In genomic region chr10:4160242-4160785, GRCm38 (mm10) we compare ENCODE assay signal across 12 mouse cellular contexts.
DNase-seq lines count a peak whose midpoint lies in the region; ATAC-seq lines count a peak whose summit lies in the region.
"Had no signal": no experiment of that assay in that cellular context is flagged by ENCODE, and none has a peak within 500 bp of the region (broad histone marks: within the 10 kb centered on the region; RNA-seq: fewer than 3 reads in every experiment).

No protein-coding gene starts in this region.

- H3K4me1 ChIP-seq in hindbrain, embryonic 15.5 days (replicated peaks), result peaks cover 3% of the 10 kb centered on the region; the same call in 1 of the 2 replicates
- no peaks in the 10 kb centered on the region for H3K4me1 ChIP-seq in hindbrain, embryonic 14.5 days (replicated peaks; ENCODE audit: control insufficient read depth, insufficient read depth, low read length)
- peaks cover 29% of the 10 kb centered on the region for H3K4me1 ChIP-seq in lung, embryonic 16.5 days (replicated peaks; ENCODE audit: control insufficient read depth, insufficient read depth, low read length)
- peaks cover 21% of the 10 kb centered on the region for H3K4me1 ChIP-seq in stomach, embryonic 15.5 days
- peaks cover 3% of the 10 kb centered on the region; the same call in 1 of the 2 replicates for H3K4me1 ChIP-seq in liver, embryonic 11.5 days (replicated peaks; ENCODE audit: control insufficient read depth, insufficient read depth, low read length)

- WGBS in hindbrain, embryonic 15.5 days, result 74% methylated on average over 13 of the region's 13 CpGs
- WGBS in hindbrain, embryonic 14.5 days, result 78% methylated on average over 13 of the region's 13 CpGs
- WGBS in lung, embryonic 16.5 days, result 51% methylated on average over 13 of the region's 13 CpGs
- WGBS in stomach, embryonic 15.5 days, result 49% methylated on average over 13 of the region's 13 CpGs
- 75% methylated on average over 13 of the region's 13 CpGs for WGBS in liver, embryonic 11.5 days

- H3K9me3 ChIP-seq in hindbrain, embryonic 15.5 days, result no peaks in the 10 kb centered on the region
- H3K9me3 ChIP-seq in hindbrain, embryonic 14.5 days (ENCODE audit: control insufficient read depth, low read length), result no peaks in the 10 kb centered on the region
- no peaks in the 10 kb centered on the region; the same call in 1 of the 2 replicates for H3K9me3 ChIP-seq in lung, embryonic 16.5 days (ENCODE audit: control insufficient read depth, low read length)
- H3K9me3 ChIP-seq in stomach, embryonic 15.5 days, result no peaks in the 10 kb centered on the region
- H3K9me3 ChIP-seq in liver, embryonic 11.5 days (ENCODE audit: control insufficient read depth, low read length), result no peaks in the 10 kb centered on the region
- H3K9me3 ChIP-seq: liver, embryonic 12.5 days had no signal

- H3K27me3 ChIP-seq in hindbrain, embryonic 15.5 days, result no peaks in the 10 kb centered on the region
- no peaks in the 10 kb centered on the region for H3K27me3 ChIP-seq in hindbrain, embryonic 14.5 days (ENCODE audit: control insufficient read depth, insufficient read depth, low read length)
- H3K27me3 ChIP-seq in lung, embryonic 16.5 days (ENCODE audit: control insufficient read depth, insufficient read depth, low read depth, low read length), result no peaks in the 10 kb centered on the region
- no peaks in the 10 kb centered on the region for H3K27me3 ChIP-seq in stomach, embryonic 15.5 days (replicated peaks)
- no peaks in the 10 kb centered on the region for H3K27me3 ChIP-seq in liver, embryonic 11.5 days (replicated peaks; ENCODE audit: control insufficient read depth, insufficient read depth, low read length)
- H3K27me3 ChIP-seq: liver, embryonic 12.5 days had no signal

- no peak overlapping the region for H3K27ac ChIP-seq in hindbrain, embryonic 15.5 days (replicated peaks)
- H3K27ac ChIP-seq in hindbrain, embryonic 14.5 days, result no peak overlapping the region
- peak overlapping the region; percentile 62 for H3K27ac ChIP-seq in lung, embryonic 16.5 days (ENCODE audit: low read length)
- H3K27ac ChIP-seq in stomach, embryonic 15.5 days, result peak overlapping the region; percentile 73
- H3K27ac ChIP-seq in liver, embryonic 11.5 days (ENCODE audit: low read depth, low read length), result no peak overlapping the region
- H3K27ac ChIP-seq: liver, embryonic 12.5 days had no signal

- peak; percentile 54; the same call in 1 of the 2 replicates for ATAC-seq in hindbrain, embryonic 15.5 days (ENCODE audit: low FRiP score, low read depth)
- no peak for ATAC-seq in hindbrain, embryonic 14.5 days (ENCODE audit: low FRiP score)
- ATAC-seq in lung, embryonic 16.5 days (ENCODE audit: low read depth), result peak; percentile 77
- no peak for ATAC-seq in stomach, embryonic 15.5 days (ENCODE audit: insufficient read depth, low FRiP score, low read depth)
- no peak for ATAC-seq in liver, embryonic 11.5 days (replicated peaks; ENCODE audit: low FRiP score)
- ATAC-seq: liver, embryonic 12.5 days had no signal

- no peaks in the 10 kb centered on the region for H3K36me3 ChIP-seq in hindbrain, embryonic 15.5 days
- H3K36me3 ChIP-seq in hindbrain, embryonic 14.5 days (replicated peaks; ENCODE audit: control insufficient read depth, insufficient read depth), result no peaks in the 10 kb centered on the region
- H3K36me3 ChIP-seq in lung, embryonic 16.5 days (ENCODE audit: control insufficient read depth, insufficient read depth, low read length), result no peaks in the 10 kb centered on the region
- no peaks in the 10 kb centered on the region for H3K36me3 ChIP-seq in stomach, embryonic 15.5 days
- no peaks in the 10 kb centered on the region; the same call in 1 of the 2 replicates for H3K36me3 ChIP-seq in liver, embryonic 11.5 days (ENCODE audit: control insufficient read depth, insufficient read depth, low read length)

- no peak overlapping the region for H3K4me2 ChIP-seq in hindbrain, embryonic 15.5 days
- no peak overlapping the region for H3K4me2 ChIP-seq in hindbrain, embryonic 14.5 days (replicated peaks)
- H3K4me2 ChIP-seq in lung, embryonic 16.5 days (ENCODE audit: low read depth, low read length), result no peak overlapping the region
- no peak overlapping the region for H3K4me2 ChIP-seq in stomach, embryonic 15.5 days
- H3K4me2 ChIP-seq in liver, embryonic 11.5 days, result no peak overlapping the region
- H3K4me2 ChIP-seq: liver, embryonic 12.5 days had no signal

- H3K9ac ChIP-seq in hindbrain, embryonic 15.5 days, result no peak overlapping the region
- no peak overlapping the region for H3K9ac ChIP-seq in hindbrain, embryonic 14.5 days
- H3K9ac ChIP-seq in lung, embryonic 16.5 days (ENCODE audit: low read length), result no peak overlapping the region
- H3K9ac ChIP-seq in stomach, embryonic 15.5 days, result no peak overlapping the region
- no peak overlapping the region for H3K9ac ChIP-seq in liver, embryonic 11.5 days (ENCODE audit: low read depth, low read length)
- H3K9ac ChIP-seq: liver, embryonic 12.5 days had no signal

- DNase-seq in embryo, embryonic 10 days (ENCODE audit: low spot score), result peak; percentile 18
- DNase-seq in embryo, embryonic 9.5 days (ENCODE audit: extremely low spot score), result no peak
- DNase-seq in hindbrain, embryonic 14.5 days (ENCODE audit: low spot score), result no peak
- no peak for DNase-seq in lung, adult 18-20 months
- no peak for DNase-seq in liver, embryonic 11.5 days (ENCODE audit: low spot score)
- DNase-seq: cerebellum, adult 11-12 months; kidney, postnatal 10 days; spleen, adult 18-20 months had no signal

- H3K4me3 ChIP-seq in hindbrain, embryonic 15.5 days, result no peak overlapping the region
- no peak overlapping the region for H3K4me3 ChIP-seq in hindbrain, embryonic 14.5 days (replicated peaks; ENCODE audit: low read length)
- no peak overlapping the region for H3K4me3 ChIP-seq in lung, embryonic 16.5 days (ENCODE audit: low read length)
- H3K4me3 ChIP-seq in stomach, embryonic 15.5 days (replicated peaks), result no peak overlapping the region
- H3K4me3 ChIP-seq in liver, embryonic 11.5 days (ENCODE audit: low read depth, low read length), result no peak overlapping the region
- H3K4me3 ChIP-seq: liver, embryonic 12.5 days had no signal

Comparison
In these comparisons a context has a peak if more than half of its experiments do, and no peak if none do; other contexts are left out.
1. ATAC-seq: peak in hindbrain, embryonic 15.5 days (single experiment) and lung, embryonic 16.5 days (single experiment); none in hindbrain, embryonic 14.5 days (single experiment), stomach, embryonic 15.5 days (single experiment) and liver, embryonic 11.5 days (single experiment).
2. H3K27ac ChIP-seq: peak in lung, embryonic 16.5 days (single experiment) and stomach, embryonic 15.5 days (single experiment); none in hindbrain, embryonic 15.5 days (single experiment), hindbrain, embryonic 14.5 days (single experiment) and liver, embryonic 11.5 days (single experiment).